Mouse (Mus musculus) limb, embryonic 15.5 days (tissue): ENCODE results near the gene Tnpo1. TPM values are rescaled to one million over a fixed set of nuclear protein-coding genes. Genes with fewer than 3 reads are reported as not detected.

ENCODE experiments used
- ATAC-seq: fragments of 200-750 bp; cut with Nextera tagmentation; 2 replicates; pipeline ENCODE4 v1.8.0; 2017; ENCODE audit warnings: low read depth, moderate TSS enrichment; ENCODE audit not compliant: insufficient number of reproducible peaks, low FRiP score, low TSS enrichment
- H3K27ac ChIP-seq: fragments of 300-500 bp; sonication (generic); 2 replicates; pipeline ENCODE4 v1.5.1; 2015; ENCODE audit warnings: moderate library complexity, mild to moderate bottlenecking, inconsistent platforms
- H3K27me3 ChIP-seq: fragments of 300-500 bp; sonication (generic); 2 replicates; pipeline ENCODE4 v1.6.1; 2015; ENCODE audit warnings: inconsistent platforms
- H3K36me3 ChIP-seq: fragments of 300-500 bp; sonication (generic); 2 replicates; pipeline ENCODE4 v1.6.1; 2015; ENCODE audit warnings: inconsistent platforms
- H3K4me1 ChIP-seq: fragments of 300-500 bp; sonication (generic); 2 replicates; pipeline ENCODE4 v1.6.1; 2015; ENCODE audit warnings: inconsistent platforms
- H3K4me2 ChIP-seq: fragments of 300-500 bp; sonication (generic); 2 replicates; pipeline ENCODE4 v1.6.1; 2015; ENCODE audit warnings: mild to moderate bottlenecking, inconsistent platforms
- H3K4me3 ChIP-seq: fragments of 300-500 bp; sonication (generic); 2 replicates; pipeline ENCODE4 v1.5.1; 2015; ENCODE audit warnings: mild to moderate bottlenecking, inconsistent platforms
- H3K9ac ChIP-seq: fragments of 300-500 bp; sonication (generic); 2 replicates; pipeline ENCODE4 v1.6.1; 2015; ENCODE audit warnings: inconsistent platforms
- H3K9me3 ChIP-seq: fragments of 300-500 bp; sonication (generic); 2 replicates; pipeline ENCODE4 v1.6.1; 2016; ENCODE audit warnings: inconsistent platforms
- WGBS: fragments of 180-500 bp; shearing (Covaris S2); methylation state at CpG from one replicate; pipeline ENCODE4 v1.1.7; 2015; 5-methylcytosine and 5-hydroxymethylcytosine counted together
- polyA plus RNA-seq: library from polyadenylated mRNA; unstranded; fragments of >200 nt; fragmentation: Nextera tagmentation; extraction: Ambion mirVana; gene quantifications from 2 replicates; pipeline ENCODE4 v1.2.1, GENCODE M21; 2015

Gene Tnpo1
- polyA plus RNA-seq, 1 experiment from 2014 or later: 55.3 TPM

GRCm38 (mm10) chr13:98948146-98948545, 22.0 kb upstream of the Tnpo1 start:
- 46% methylated on average over 4 of the region's 4 CpGs for WGBS
- no peak overlapping the region for H3K4me3 ChIP-seq
- no peak overlapping the region for H3K4me2 ChIP-seq
- no peaks in the 10 kb centered on the region for H3K9me3 ChIP-seq
- no peaks in the 10 kb centered on the region for H3K27me3 ChIP-seq
- H3K27ac ChIP-seq: no peak overlapping the region
- H3K9ac ChIP-seq: no peak overlapping the region
- H3K4me1 ChIP-seq: no peaks in the 10 kb centered on the region
- ATAC-seq: no peak
- no peaks in the 10 kb centered on the region for H3K36me3 ChIP-seq

GRCm38 (mm10) chr13:98946434-98946833, 20.2 kb upstream of the Tnpo1 start:
- Histone ChIP-seq H3K4me3 (no peak overlapping the region), H3K27ac (no peak overlapping the region), H3K9ac (no peak overlapping the region), H3K4me1 (0 out of 2 replicates have a peak, but pooled peaks cover 2% of the 10 kb centered on the region), H3K9me3 (no peaks in the 10 kb centered on the region), H3K27me3 (no peaks in the 10 kb centered on the region), H3K36me3 (no peaks in the 10 kb centered on the region), H3K4me2 (no peak overlapping the region)
- ATAC-seq: no peak
- 81% methylated on average over 7 of the region's 7 CpGs for WGBS

GRCm38 (mm10) chr13:98945908-98946307, 19.7 kb upstream of the Tnpo1 start:
- ATAC-seq: no peak
- H3K4me1 ChIP-seq: 0 out of 2 replicates have a peak, but pooled peaks cover 2% of the 10 kb centered on the region
- H3K36me3 ChIP-seq: no peaks in the 10 kb centered on the region
- H3K4me2 ChIP-seq: no peak overlapping the region
- 51% methylated on average over 3 of the region's 3 CpGs for WGBS
- no peak overlapping the region for H3K9ac ChIP-seq
- no peak overlapping the region for H3K4me3 ChIP-seq
- H3K9me3 ChIP-seq: no peaks in the 10 kb centered on the region
- H3K27ac ChIP-seq: no peak overlapping the region
- H3K27me3 ChIP-seq: no peaks in the 10 kb centered on the region

GRCm38 (mm10) chr13:98945381-98945780, 19.2 kb upstream of the Tnpo1 start:
- Histone ChIP-seq H3K9me3 (no peaks in the 10 kb centered on the region), H3K4me2 (no peak overlapping the region), H3K4me1 (0 out of 2 replicates have a peak, but pooled peaks cover 2% of the 10 kb centered on the region), H3K27me3 (no peaks in the 10 kb centered on the region), H3K9ac (no peak overlapping the region), H3K36me3 (no peaks in the 10 kb centered on the region), H3K27ac (no peak overlapping the region), H3K4me3 (no peak overlapping the region)
- no peak for ATAC-seq
- 94% methylated on average over 4 of the region's 4 CpGs for WGBS

- H3K27ac ChIP-seq: no peak overlapping the region
- no peaks in the 10 kb centered on the region for H3K27me3 ChIP-seq
- no peak overlapping the region for H3K9ac ChIP-seq
- 62% methylated on average over 7 of the region's 7 CpGs for WGBS
- no peaks in the 10 kb centered on the region for H3K9me3 ChIP-seq
- ATAC-seq: no peak
- 0 out of 2 replicates have a peak, but pooled peaks cover 2% of the 10 kb centered on the region for H3K4me1 ChIP-seq
- H3K4me2 ChIP-seq: no peak overlapping the region
- no peak overlapping the region for H3K4me3 ChIP-seq
- H3K36me3 ChIP-seq: no peaks in the 10 kb centered on the region
Observed at GRCm38 (mm10) chr13:98944620-98945081, 18.5 kb upstream of the Tnpo1 start.

GRCm38 (mm10) chr13:98942360-98942759, 16.2 kb upstream of the Tnpo1 start:
- Histone ChIP-seq H3K27ac (no peak overlapping the region), H3K36me3 (no peaks in the 10 kb centered on the region), H3K4me1 (0 out of 2 replicates have a peak, but pooled peaks cover 2% of the 10 kb centered on the region), H3K4me3 (no peak overlapping the region), H3K4me2 (no peak overlapping the region), H3K9ac (no peak overlapping the region), H3K27me3 (no peaks in the 10 kb centered on the region), H3K9me3 (no peaks in the 10 kb centered on the region)
- WGBS: 45% methylated on average over 6 of the region's 6 CpGs
- ATAC-seq: no peak

- Histone ChIP-seq H3K4me1 (0 out of 2 replicates have a peak, but pooled peaks cover 2% of the 10 kb centered on the region), H3K27me3 (no peaks in the 10 kb centered on the region), H3K36me3 (no peaks in the 10 kb centered on the region), H3K9ac (no peak overlapping the region), H3K9me3 (no peaks in the 10 kb centered on the region), H3K4me2 (no peak overlapping the region), H3K27ac (no peak overlapping the region), H3K4me3 (no peak overlapping the region)
- ATAC-seq: no peak
- WGBS: 60% methylated on average over 7 of the region's 7 CpGs
Observed at GRCm38 (mm10) chr13:98941829-98942343, 15.7 kb upstream of the Tnpo1 start.

GRCm38 (mm10) chr13:98937108-98937507, 10.9 kb upstream of the Tnpo1 start:
- Histone ChIP-seq H3K27me3 (no peaks in the 10 kb centered on the region), H3K4me2 (no peak overlapping the region), H3K4me3 (no peak overlapping the region), H3K27ac (no peak overlapping the region), H3K4me1 (0 out of 2 replicates have a peak, but pooled peaks cover 2% of the 10 kb centered on the region), H3K36me3 (no peaks in the 10 kb centered on the region), H3K9ac (no peak overlapping the region), H3K9me3 (no peaks in the 10 kb centered on the region)
- WGBS: 73% methylated on average over 6 of the region's 6 CpGs
- no peak for ATAC-seq

GRCm38 (mm10) chr13:98928908-98929307, 2.7 kb upstream of the Tnpo1 start:
- 87% methylated on average over 2 of the region's 2 CpGs for WGBS
- no peak for ATAC-seq
- Histone ChIP-seq H3K9me3 (no peaks in the 10 kb centered on the region), H3K27me3 (no peaks in the 10 kb centered on the region), H3K27ac (no peak overlapping the region), H3K4me3 (no peak overlapping the region), H3K4me1 (peaks cover 7% of the 10 kb centered on the region; the same call in 1 of the 2 replicates), H3K4me2 (no peak overlapping the region), H3K36me3 (no peaks in the 10 kb centered on the region), H3K9ac (no peak overlapping the region)

- no peak for ATAC-seq
- Histone ChIP-seq H3K27me3 (no peaks in the 10 kb centered on the region), H3K27ac (peak overlapping the region; percentile 97; the same call in 1 of the 2 replicates), H3K4me3 (peak overlapping the region; percentile 93), H3K4me2 (peak overlapping the region; percentile 65), H3K9ac (no peak overlapping the region), H3K9me3 (no peaks in the 10 kb centered on the region), H3K4me1 (peaks cover 14% of the 10 kb centered on the region), H3K36me3 (peaks cover 4% of the 10 kb centered on the region; the same call in 1 of the 2 replicates)
- 76% methylated on average over 3 of the region's 3 CpGs for WGBS
Observed at GRCm38 (mm10) chr13:98926958-98927242, 716 bp upstream of the Tnpo1 start.

- H3K4me3 ChIP-seq: peak overlapping the region; percentile 93
- H3K9ac ChIP-seq: peak overlapping the region; percentile 99
- peaks cover 18% of the 10 kb centered on the region for H3K4me1 ChIP-seq
- under 1% methylated on average over 66 of the region's 66 CpGs for WGBS
- peak overlapping the region; percentile 97 for H3K27ac ChIP-seq
- no peaks in the 10 kb centered on the region for H3K9me3 ChIP-seq
- peak overlapping the region; percentile 57 for H3K4me2 ChIP-seq
- ATAC-seq: no peak; the same call in 1 of the 2 replicates
- no peaks in the 10 kb centered on the region for H3K27me3 ChIP-seq
- peaks cover 8% of the 10 kb centered on the region; the same call in 1 of the 2 replicates for H3K36me3 ChIP-seq
Observed at GRCm38 (mm10) chr13:98925486-98926212, 535 bp downstream of the Tnpo1 start.

GRCm38 (mm10) chr13:98924897-98925485, 1.2 kb downstream of the Tnpo1 start:
- Histone ChIP-seq H3K9ac (peak overlapping the region; percentile 99), H3K36me3 (peaks cover 8% of the 10 kb centered on the region; the same call in 1 of the 2 replicates), H3K9me3 (no peaks in the 10 kb centered on the region), H3K4me1 (peaks cover 18% of the 10 kb centered on the region), H3K27ac (peak overlapping the region; percentile 97), H3K27me3 (no peaks in the 10 kb centered on the region), H3K4me3 (peak overlapping the region; percentile 93), H3K4me2 (peak overlapping the region; percentile 57)
- WGBS: 8% methylated on average over 11 of the region's 11 CpGs
- no peak for ATAC-seq
